Mouse (Mus musculus) spleen, postnatal 10 days (tissue): ENCODE results near the gene Dgkq.

Experiments
- DNase-seq, 2 experiments: peaks; one replicate each; pipeline ENCODE4 v3.0.0; 2021 to 2022; ENCODE audit warnings: low spot score in 2 of 2

Gene Dgkq

DNA sequence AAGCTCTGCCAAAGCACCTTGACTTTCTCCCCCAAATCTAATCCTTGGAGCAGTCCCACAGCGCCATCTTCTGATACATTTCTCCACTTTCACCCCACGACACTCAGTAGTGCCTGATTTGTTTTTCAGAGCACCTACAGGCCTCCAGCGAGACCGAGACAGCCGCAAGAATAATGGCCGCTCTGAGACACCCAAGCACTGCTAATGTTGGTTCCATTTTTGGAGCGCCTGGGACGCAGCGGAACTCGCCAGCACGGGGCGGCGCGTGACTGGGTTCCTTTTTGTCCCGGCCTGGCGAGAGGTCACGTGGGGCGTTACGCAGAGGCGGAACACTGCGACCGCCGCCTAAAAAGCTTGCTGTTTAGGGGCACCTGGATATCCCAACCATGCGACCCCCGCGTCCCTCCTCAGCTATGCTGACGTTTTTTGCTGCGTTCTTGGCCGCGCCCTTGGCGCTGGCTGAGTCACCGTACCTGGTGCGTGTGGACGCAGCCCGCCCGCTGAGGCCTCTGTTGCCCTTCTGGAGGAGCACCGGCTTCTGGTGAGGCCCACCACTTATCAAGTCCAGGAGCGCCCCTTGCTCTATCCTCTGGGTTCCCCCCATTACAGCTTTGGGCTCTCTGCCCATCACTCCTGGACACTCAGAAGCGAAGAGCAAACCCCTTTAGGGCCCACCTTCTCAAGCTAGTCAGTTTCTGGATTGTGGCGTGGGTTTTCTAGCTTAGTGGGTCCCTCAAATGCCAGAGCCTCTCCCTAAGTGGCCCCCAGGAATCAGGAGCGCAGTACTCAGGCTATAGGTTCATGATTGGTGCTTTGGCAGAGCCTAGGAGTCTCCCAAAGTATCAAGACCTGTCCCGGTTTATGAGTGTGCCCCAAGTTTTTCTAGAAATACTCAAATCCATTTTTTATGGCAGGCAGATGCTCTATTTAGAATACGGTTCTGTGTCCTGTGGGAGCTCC is at the start of gene Dgkq:
Gene Dgkq (minus strand): TSS at position 696 of the 960 bp plus-strand sequence.
- peak; percentile 82 to 86 for DNase-seq

DNA sequence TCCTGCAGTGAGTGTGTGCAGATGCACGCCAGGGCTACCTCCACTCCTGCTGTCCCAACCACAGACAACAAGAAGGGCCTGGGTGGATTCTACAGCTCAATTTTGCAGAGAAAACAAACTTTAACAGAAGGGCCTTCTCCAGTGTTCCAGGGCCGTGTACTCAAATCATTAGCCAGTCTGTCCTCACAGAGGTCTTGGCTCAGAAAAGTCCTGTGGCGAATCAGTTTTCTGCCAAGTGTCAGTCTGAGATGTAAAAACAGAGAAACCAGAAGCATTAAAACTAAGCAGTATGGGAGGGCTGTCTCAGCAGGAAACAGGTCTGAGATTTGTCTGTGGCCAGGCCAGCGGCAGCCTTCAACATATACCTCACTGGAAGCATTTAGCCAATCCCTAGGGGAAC is 48.6 kb upstream of the Dgkq start:
- DNase-seq = no peak

DNA sequence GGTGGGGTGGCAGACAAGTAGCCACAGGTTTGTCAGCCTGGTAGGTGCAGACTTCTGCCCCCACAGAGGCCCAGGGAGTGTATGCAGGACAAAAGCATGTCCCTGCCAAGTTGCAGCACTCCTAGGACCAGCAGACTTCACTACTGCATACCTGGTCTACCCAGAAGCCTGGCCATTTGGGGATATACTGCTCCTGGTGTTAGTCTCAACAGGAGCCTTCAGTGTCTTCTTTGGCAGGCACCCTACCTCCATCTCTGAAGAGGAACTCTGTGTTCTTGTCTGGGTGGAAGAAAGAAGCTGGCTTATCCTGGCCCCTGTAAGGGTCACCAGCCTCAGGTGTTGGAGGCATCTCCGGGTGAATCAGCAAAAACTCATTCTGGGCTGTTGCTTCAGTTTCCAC is 46.5 kb upstream of the Dgkq start:
- DNase-seq = no peak

DNA sequence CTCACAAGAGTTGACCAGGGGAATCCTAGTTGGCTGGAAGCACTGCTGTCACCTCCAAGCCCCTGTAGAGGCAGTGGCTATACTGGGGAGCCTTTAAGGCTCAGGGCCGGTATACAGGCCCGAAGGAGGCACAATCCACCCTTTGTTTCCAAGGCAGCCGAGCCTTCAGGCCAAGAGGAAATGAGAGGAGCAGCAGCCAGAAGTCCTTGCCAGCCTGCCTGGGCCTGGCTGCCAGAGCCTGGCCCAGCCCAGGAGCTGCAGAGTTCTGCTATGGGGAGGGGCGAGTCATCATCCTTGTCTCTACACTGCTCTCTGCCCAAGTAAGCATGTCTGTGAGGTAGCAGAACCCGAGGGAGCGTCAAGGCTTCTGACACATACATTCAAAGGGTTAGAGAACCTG is 44.7 kb upstream of the Dgkq start:
- no peak for DNase-seq

DNA sequence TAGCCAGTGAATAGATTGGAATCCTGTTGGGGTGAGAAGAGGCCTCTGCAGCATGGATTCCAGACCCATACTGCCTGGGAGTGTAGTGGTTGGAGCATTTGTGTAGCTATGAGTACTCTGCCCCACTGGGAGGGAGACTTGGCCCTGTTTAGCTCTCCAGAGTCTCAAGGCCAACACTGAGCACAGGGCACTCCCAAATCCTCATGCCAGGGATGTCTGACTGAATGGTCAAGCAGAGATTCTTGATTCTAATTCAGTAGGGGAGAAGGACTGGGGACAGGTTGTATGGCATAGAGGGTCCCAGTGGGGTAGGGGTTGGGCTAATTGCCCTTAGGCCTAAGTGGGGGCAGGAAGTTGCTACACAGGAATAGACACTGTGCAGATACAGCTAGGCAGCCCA is 44.2 kb upstream of the Dgkq start:
- DNase-seq = no peak

DNA sequence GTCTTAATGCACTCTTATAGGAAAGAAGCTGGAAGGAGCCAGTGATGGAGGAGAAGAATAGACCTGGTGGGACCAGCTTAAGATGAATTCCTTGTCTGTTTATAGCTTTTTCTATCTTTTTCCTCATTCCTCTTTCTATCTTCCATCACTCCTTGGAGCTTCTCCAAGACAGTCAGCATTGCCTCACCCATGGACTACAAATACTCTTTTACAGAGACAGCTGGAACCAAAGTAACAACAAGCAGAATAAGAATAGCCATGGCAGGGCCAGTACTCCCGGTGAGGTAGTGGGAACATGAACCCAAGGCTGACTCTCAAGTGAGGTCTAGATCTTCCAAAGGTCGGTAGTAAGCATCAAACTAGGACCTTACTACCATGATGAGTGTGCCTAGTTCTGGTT is 43.6 kb upstream of the Dgkq start:
- DNase-seq = no peak

DNA sequence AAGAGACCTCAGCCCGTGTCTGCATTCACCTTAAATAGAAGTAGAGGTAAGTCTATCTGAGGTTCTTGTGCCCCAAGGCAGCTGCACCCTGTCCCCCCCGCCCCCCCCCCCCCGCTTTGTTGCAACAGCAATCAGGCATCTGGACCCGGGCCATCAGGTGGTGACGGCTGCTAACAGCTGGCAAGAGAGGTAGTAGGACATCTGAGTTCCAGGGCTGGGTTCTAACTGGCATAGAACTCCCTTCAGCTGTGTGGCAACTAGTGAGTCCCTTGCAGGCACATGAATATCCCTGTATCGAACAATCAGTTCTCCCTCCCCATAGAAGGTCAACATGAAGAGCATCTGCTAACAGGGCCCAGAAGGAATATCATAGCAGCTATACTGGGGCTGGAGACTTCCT is 42.5 kb upstream of the Dgkq start:
- no peak for DNase-seq

DNA sequence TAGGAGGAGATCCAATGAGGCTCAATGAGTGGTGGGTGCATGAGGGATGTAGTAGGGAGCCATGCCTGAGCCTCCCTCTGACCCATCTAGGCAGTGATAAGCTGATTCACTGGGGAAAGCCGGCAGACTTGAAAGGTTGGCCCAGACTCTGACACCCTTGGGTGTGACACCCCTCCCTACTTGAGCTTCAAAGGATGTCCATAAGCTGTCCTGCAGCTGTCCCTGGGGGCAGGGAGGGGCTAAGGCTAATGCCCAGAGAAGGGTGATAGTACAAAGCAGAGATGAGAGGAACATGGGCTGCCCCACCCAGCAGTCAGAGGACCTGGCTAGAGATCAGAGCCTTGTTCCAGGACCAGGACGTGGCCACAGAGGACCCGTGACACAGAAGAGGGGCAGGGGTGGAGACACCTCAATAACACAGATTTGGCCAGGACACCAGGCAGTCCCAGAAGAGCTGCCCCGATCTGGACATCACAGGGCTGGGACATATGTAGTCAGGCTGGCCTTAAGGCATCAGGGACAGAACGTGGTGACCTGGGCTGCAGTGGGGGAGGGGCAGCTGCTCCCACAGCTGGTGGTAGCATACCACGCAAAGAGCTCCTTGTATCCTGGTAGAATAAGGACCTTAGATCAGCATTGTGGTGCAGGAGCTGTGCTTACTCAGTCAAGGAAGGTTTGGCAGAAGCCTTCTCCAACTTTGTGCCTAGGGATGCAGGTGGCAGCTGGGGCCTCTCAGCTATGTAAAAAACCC is 39.7 kb upstream of the Dgkq start:
- DNase-seq = no peak

DNA sequence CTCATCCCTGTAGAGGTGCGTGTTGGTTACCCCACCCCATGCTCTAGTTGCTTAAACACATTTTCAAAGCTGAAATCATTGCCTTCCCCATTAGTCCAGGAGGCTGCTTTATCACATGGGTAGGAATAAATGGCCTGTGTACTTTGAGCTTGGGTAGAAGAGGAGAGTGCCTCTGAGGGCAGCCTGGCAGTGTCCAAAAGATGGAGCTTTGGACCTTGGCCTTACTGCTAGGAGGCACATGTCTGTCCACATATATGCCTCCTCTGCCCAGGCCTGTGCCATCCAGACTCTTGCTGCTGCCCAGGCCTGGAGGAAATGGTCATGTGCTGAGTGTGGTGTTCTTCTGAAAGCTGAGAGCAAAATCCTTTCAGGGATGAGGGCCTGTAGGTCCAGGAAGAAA is 38.9 kb upstream of the Dgkq start:
- no peak for DNase-seq

DNA sequence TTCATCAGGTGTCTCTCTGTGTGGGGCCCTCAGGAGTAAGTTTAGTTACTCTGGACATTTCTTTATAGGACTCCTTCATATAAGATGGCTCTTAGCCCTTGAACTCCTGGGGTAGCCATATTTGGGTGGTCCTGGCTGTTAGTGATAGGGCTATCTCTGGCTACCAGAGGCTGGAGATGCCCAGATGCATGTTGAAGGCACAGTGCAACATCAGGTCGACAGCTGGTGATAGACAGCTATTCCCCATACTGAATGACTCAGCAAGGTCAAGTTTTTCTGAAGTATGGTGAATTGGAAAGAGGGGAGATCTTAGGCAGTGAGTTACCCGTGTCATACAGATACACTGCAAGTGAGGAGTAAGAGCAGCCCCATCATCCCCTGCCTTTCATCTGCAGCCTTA is 38.3 kb upstream of the Dgkq start:
- DNase-seq = peak in 1 of 2 experiments; percentile 40

DNA sequence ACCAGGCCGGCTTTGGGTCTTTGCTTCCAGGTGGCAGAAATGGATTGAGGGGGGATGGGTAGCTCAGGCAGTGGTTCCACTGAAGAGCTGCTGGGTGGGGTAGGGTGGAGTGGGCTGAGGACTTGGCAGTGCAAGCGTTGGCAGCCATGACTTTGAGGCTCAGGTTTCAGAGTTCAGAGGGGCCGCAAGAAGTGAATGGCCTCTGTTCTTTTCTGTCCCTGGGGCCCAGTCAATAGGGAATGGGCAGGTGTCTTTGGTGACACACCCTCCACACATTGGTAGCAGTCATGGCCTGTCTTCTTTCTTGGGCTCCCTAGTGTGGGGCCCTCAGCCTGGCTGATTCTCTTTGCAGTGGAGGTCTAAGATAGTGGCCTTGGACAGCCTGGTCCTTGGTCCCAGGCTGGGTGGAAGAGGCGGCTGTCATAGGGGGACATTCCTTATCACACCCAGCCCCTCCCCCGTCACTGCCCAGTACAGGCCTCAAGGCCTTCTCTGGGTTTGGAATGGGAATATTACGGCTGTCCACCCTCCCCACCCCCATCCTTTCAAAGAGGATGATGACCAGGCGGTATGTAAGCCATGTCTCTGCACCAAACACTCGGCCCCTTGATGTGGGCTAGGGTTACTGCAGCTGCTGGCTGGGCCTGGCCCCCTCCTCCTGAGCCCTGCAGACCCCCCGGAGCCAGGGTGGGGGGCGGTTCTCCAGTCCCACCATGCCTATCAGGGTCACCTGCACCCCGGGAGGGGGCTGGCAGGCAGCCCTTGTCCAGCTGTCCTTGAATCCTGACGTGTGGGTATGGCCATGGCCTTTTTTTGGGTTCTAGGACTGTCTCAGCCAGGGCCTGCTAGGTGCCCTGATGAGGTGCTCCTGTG is 34.5 kb upstream of the Dgkq start:
- no peak for DNase-seq

DNA sequence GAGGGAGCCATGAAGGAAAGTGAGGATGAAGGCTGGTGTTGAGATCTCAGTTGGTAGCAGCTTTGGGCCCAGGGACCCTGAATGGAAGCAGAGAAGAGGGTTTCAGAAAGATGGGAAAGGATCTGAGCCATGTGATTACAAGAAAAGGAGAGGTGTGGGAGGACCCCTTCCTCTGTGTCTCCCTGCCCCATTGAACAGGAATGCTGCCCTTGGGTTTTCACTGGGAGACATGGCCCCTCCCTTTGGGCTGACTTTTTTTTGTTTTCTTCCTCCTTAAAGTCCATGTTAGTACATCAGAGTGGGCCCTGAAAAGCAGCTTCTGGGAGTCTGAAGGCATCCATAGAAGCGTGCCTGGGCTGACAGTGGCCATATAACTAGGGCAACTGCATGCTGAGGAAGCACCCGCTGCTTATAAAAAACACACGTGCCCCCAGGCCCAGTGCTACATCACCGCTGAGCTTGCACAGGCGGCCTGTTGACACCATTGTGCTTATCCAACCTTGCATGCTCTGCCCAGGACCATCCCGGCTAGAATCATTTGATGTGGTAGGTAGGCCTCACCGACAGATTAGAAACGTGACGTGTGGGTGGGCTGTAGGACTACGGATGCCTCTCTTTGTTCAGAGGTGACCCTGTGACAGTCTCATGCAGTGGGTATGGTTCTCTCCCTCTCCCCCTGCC is 32.0 kb upstream of the Dgkq start:
- DNase-seq = no peak

DNA sequence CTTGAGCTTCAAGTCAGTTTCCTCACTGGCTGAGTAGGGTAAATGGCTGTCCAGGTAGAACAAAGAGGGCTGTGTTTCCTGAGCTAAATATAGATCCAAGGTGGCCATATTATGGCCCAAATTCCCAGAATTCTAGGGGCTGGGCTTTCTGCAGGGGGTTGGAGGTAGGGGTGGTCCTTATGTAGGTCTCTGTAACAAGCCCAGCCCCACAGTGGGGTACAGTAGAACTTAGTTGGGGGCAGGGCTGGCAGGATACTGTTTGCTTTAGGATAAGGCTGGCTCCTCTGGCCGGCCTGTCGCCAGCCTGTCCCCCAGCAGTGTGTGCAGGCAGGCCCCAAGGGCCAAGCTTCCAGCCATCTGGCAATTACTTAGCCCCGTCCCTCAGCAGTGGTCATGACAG is 30.9 kb upstream of the Dgkq start:
- no peak for DNase-seq

DNA sequence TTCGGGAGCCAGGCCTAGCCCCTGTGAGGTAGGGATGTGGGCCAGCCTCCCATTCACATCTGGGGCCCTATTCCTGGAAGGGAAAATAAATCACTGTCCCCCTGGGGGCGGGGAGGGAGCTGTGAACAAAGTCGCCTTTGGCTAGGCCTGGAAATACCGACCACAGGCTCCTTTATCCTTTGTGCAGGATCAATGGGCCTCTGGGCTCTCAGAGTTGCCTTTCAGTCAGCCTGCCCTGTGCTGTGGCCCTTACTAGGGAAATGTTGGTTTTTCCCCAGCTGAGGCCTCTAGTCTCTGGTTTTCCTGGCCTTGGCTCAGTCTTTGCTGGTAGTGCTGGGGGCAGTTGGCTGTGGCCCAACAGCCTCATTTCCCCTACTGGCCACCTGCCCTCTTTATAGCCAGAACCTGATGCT is 27.9 kb upstream of the Dgkq start:
- DNase-seq = no peak

DNA sequence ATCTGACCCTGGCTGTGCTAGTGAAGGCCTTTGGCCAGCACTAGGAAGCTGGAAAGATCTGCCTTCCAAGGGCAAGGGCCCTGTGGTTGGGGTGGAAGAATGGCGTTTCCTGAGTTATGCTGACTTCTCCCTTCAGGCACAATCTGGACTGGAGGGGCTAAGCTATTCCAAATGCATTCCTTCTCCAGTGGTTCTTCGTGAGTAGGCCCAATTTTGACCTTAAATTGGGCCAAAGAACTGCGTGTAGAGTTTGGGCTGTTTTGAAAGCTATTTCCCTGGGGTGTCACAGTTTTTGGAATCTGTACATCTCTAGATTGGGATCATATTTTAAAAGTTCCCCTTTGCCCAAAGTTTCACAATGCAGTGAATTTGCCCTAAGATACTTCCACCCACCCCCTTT is 27.1 kb upstream of the Dgkq start:
- no peak for DNase-seq

DNA sequence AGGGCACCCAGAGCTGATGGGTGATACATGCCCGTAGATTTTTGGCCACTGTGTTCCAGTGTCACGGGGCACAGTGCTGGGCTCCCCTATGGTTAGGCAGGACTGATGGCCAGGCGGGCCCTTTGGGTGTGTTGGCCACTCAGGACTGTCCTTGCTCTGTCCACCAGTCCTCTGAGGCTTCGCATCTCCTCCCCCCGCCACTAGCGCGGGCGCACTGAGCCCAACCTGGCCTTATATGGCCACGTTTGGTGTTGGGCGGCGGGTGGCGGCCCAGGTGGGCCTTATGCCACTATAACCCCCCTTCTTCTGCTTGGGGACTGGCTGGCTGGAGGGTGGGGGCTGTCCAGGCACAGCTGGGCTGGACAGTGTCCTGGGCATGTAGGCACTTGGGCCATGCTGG is 26.4 kb upstream of the Dgkq start:
- DNase-seq = no peak

DNA sequence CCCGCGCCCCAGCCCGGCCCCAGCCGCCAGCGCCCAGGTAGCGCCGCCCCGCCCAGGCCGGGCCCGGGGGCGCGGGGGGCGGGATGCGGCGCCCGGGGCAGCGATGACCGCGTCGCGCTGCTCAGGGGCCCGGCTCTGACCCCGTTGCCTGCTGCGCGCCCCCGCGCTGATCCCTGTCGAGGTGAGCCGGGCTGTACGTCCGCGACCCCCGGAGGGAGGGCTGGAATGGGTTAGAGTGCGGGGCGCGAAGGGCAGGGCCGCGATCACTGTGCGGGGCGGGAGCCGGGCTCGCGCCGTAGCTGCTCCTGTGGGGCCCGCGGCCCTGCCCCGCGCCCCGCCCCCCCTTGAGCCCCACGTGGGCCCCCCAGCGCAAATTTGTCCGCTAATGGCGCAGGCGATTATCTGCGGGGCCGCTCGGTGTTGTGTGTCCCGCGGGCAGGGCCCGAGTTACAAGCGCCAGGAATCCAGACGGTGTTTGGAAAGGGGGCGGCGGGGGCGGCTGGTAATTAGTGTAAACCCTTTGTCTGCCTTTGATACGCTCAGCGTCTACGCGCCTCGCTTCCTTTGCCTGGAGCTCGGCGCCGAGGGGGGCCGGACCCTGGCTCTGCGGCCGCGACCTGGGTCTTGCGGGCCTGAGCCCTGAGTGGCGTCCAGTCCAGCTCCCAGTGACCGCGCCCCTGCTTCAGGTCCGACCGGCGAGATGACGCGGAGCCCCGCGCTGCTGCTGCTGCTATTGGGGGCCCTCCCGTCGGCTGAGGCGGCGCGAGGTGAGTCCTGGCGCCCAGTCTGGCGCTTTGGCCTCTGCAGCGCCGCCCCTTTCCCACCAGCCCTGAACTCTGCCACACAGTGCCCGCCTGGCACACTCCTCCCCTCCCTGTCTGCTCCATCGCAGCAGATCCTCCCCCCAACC is 25.1 kb upstream of the Dgkq start:
- peak; percentile 52 to 61 for DNase-seq

DNA sequence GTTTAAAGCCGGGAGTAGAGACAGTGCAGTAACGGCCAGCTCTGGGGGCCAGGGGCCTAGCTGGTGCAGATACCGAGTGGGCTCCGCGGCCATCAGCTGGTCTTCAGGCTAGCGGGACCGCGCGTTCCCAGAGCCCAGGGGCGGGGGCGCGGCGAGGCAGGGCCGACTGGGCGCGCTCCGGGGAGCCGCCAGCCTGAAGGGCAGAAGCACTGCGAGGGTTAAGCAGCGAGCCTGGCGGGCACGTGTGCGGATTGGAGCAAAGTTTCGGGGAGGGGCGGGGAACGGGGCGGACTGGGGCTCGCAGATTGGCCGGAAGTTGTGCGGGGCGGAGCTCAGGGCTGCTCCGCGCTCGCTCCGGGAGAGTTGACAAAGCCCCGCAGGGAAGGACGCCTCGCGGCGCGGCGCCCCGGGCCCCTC is 24.4 kb upstream of the Dgkq start:
- DNase-seq = peak; percentile 78 to 92

DNA sequence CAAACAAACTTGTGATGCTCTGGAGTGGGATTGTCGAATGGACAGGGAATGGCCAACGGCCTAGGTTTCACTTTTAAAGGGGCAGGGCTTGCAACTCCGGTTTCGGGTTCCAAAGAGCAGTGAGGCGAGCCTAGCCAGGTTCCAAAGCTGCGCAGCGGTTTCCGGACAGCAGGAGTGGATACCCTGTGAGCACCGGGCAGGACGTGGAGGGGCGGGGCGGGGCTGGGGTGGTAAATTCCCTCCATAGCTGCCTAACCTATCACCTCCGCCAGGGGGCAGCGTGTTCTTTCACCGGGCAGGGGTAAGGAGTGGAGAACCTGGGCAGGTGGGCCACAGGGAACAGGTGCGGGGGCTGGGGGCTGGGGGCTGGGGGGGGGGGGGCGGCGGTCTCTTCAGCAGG is 22.8 kb upstream of the Dgkq start, which contains the start of gene Fgfrl1:
Gene Fgfrl1 (plus strand): TSS at position 112 of the 400 bp plus-strand sequence.
- DNase-seq = peak; percentile 75 to 84

DNA sequence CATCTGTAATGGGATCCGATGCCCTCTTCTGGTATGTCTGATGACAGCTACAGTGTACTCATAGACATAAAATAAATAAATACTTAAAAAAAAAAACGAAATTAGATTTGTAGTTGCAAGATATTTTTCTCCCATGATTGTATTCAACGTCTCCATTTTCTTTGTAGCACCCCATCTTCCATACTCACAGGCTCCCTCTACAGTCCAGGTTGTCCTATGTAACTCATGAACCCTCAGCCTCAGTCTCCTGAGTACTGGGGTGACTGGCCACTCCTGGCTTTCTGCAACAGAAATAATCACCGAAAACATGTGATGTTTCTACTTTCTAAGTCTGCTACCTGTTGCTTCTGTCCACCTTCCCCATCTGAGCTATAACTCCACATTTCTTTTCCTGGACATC is 21.7 kb upstream of the Dgkq start:
- DNase-seq = no peak
